Mouse (Mus musculus) erythroblast, embryonic 14.5 days (primary cell): ENCODE results near the gene Efhd1.

Source experiments
- GATA1 ChIP-seq: IDR thresholded peaks from 2 replicates; pipeline ENCODE4 v1.6.1; 2012; ENCODE audit warnings: low read length, inconsistent platforms, mixed read lengths
- TAL1 ChIP-seq: IDR thresholded peaks from 3 replicates; pipeline ENCODE4 v1.6.1; 2012; ENCODE audit warnings: low read length, inconsistent platforms, mixed read lengths

DNA sequence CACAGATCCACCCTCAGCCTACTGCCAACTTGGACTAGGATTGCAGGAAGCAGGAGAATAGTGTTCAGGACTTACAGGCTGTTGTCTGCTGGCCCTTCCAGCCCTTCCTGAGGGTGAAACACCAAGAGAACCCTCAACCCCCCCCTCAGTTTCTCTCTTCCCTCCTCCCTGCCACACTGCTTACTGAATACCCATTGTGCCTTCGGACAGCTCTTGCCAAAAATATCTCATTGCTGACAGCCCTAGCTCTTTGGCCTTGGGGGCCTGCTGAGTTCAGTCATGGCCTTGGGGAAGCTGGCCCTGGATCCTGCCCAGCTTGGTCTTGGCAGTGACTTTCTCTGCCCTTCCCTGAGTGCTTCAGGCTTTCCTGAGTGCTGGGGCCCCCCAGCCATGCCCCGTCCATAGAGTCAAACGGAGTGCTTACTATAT lies 9.4 kb downstream of the Efhd1 start:
- no peak for TF ChIP-seq TAL1
- no peak for TF ChIP-seq GATA1
